Mouse (Mus musculus): ENCODE data around the gene Serpinf1.

The Serpinf1 gene

GRCm38 (mm10) chr11:75455041-75455736 is 32.7 kb upstream of the Serpinf1 start:
- DNase-seq (ENCODE audit: low spot score in 2 of 2): no peak

GRCm38 (mm10) chr11:75453991-75454930 is 31.8 kb upstream of the Serpinf1 start, which contains the start of gene Wdr81:
Gene Wdr81 (minus strand): TSS chr11:75454717.
- peak; percentile 80 to 86 for DNase-seq (ENCODE audit: low spot score in 2 of 2)

- DNase-seq (ENCODE audit: low spot score in 2 of 2): no peak
Measured at GRCm38 (mm10) chr11:75452812-75453557, 30.5 kb upstream of the Serpinf1 start.

GRCm38 (mm10) chr11:75452081-75452480 is 29.6 kb upstream of the Serpinf1 start:
- no peak for DNase-seq (ENCODE audit: low spot score in 2 of 2)

GRCm38 (mm10) chr11:75450936-75451335 is 28.4 kb upstream of the Serpinf1 start:
- no peak for DNase-seq (ENCODE audit: low spot score in 2 of 2)

GRCm38 (mm10) chr11:75450304-75450908 is 27.9 kb upstream of the Serpinf1 start:
- no peak for DNase-seq (ENCODE audit: low spot score in 2 of 2)

GRCm38 (mm10) chr11:75449695-75450094 is 27.2 kb upstream of the Serpinf1 start:
- DNase-seq (ENCODE audit: low spot score in 2 of 2): no peak

- DNase-seq (ENCODE audit: low spot score in 2 of 2): no peak
Measured at GRCm38 (mm10) chr11:75448575-75448974, 26.1 kb upstream of the Serpinf1 start.

- DNase-seq (ENCODE audit: low spot score in 2 of 2): no peak
Measured at GRCm38 (mm10) chr11:75443711-75444110, 21.2 kb upstream of the Serpinf1 start.

GRCm38 (mm10) chr11:75441601-75442000 is 19.1 kb upstream of the Serpinf1 start:
- no peak for DNase-seq (ENCODE audit: low spot score in 2 of 2)

- no peak for DNase-seq (ENCODE audit: low spot score in 2 of 2)
Measured at GRCm38 (mm10) chr11:75441034-75441433, 18.5 kb upstream of the Serpinf1 start.

GRCm38 (mm10) chr11:75439951-75440350 is 17.4 kb upstream of the Serpinf1 start:
- no peak for DNase-seq (ENCODE audit: low spot score in 2 of 2)

- DNase-seq (ENCODE audit: low spot score in 2 of 2): no peak
Measured at GRCm38 (mm10) chr11:75439363-75439762, 16.9 kb upstream of the Serpinf1 start, which contains the start of gene Serpinf2. Gene Serpinf2 (minus strand): TSS chr11:75439591.

GRCm38 (mm10) chr11:75438804-75439203 is 16.3 kb upstream of the Serpinf1 start:
- no peak for DNase-seq (ENCODE audit: low spot score in 2 of 2)

- DNase-seq (ENCODE audit: low spot score in 2 of 2): no peak
Measured at GRCm38 (mm10) chr11:75438194-75438593, 15.7 kb upstream of the Serpinf1 start.

- no peak for DNase-seq (ENCODE audit: low spot score in 2 of 2)
Measured at GRCm38 (mm10) chr11:75434138-75434537, 11.6 kb upstream of the Serpinf1 start.

- DNase-seq (ENCODE audit: low spot score in 2 of 2): no peak
Measured at GRCm38 (mm10) chr11:75431307-75431706, 8.8 kb upstream of the Serpinf1 start.

GRCm38 (mm10) chr11:75429019-75429705 is 6.7 kb upstream of the Serpinf1 start:
- peak; percentile 55 to 59 for DNase-seq (ENCODE audit: low spot score in 2 of 2)

GRCm38 (mm10) chr11:75424459-75424858 is 2.0 kb upstream of the Serpinf1 start:
- no peak for DNase-seq (ENCODE audit: low spot score in 2 of 2)

GRCm38 (mm10) chr11:75424033-75424432 is 1.5 kb upstream of the Serpinf1 start:
- DNase-seq (ENCODE audit: low spot score in 2 of 2): no peak

GRCm38 (mm10) chr11:75423091-75423490 is 590 bp upstream of the Serpinf1 start:
- no peak for DNase-seq (ENCODE audit: low spot score in 2 of 2)
